Mouse (Mus musculus): Measurements from ENCODE around the gene Mak.

- TF ChIP-seq CHD2 (IDR thresholded peaks at IDR 0.05; ENCODE audit: low read length) = no peak
- no peak for TF ChIP-seq USF1 (IDR thresholded peaks at IDR 0.05; ENCODE audit: low read depth, low read length)
- TF ChIP-seq TCF12 (IDR thresholded peaks at IDR 0.05; ENCODE audit: low read depth, low read length) = no peak
- no peak for TF ChIP-seq CTCF (conservative IDR thresholded peaks at IDR 0.05 in 1 of 2, IDR thresholded peaks at IDR 0.05 in 1 of 2; ENCODE audit: low read depth in 2 of 2, low read length in 2 of 2)
- TF ChIP-seq ZNF384 (IDR thresholded peaks at IDR 0.05; ENCODE audit: low read depth, low read length) = no peak
- TF ChIP-seq POLR2A (IDR thresholded peaks at IDR 0.05; ENCODE audit: low read depth, low read length) = no peak
- TF ChIP-seq ZMIZ1 (IDR thresholded peaks at IDR 0.05; ENCODE audit: low read depth, low read length) = no peak
- TF ChIP-seq SIN3A (IDR thresholded peaks at IDR 0.05; ENCODE audit: low read length) = no peak
Measured at GRCm38 (mm10) chr13:41094160-41094559, 14.7 kb upstream of the Mak start.
